Mouse (Mus musculus): Measurements from ENCODE around the gene Rap1b. TPM values are rescaled to one million over a fixed set of nuclear protein-coding genes. Genes with fewer than 3 reads are reported as not detected.

The Rap1b gene
- polyA plus RNA-seq, 1 experiment from 2014 or later: 172 TPM

GRCm38 (mm10) chr10:117835453-117835852 lies 10.4 kb downstream of the Rap1b start:
- ATAC-seq (ENCODE audit: low read depth): no peak
- no peaks in the 10 kb centered on the region for H3K9me3 ChIP-seq (ENCODE audit: control insufficient read depth, low read length)
- H3K27me3 ChIP-seq (ENCODE audit: control insufficient read depth, insufficient read depth, low read length): no peaks in the 10 kb centered on the region
- H3K4me2 ChIP-seq (ENCODE audit: low read depth, low read length): no peak overlapping the region
- no peak overlapping the region for H3K9ac ChIP-seq (replicated peaks; ENCODE audit: low read depth, low read length)
- no peaks in the 10 kb centered on the region for H3K36me3 ChIP-seq (ENCODE audit: control insufficient read depth, insufficient read depth, low read length)
- 0 out of 2 replicates have a peak, but pooled peaks cover 3% of the 10 kb centered on the region for H3K4me1 ChIP-seq (ENCODE audit: control insufficient read depth, insufficient read depth, low read length)
- H3K4me3 ChIP-seq (ENCODE audit: low read depth, low read length): no peak overlapping the region
- H3K27ac ChIP-seq (ENCODE audit: low read depth, low read length): no peak overlapping the region
- 41% methylated on average over 5 of the region's 5 CpGs for WGBS

- ATAC-seq (ENCODE audit: low read depth): no peak
- Histone ChIP-seq H3K27ac (ENCODE audit: low read depth, low read length) (no peak overlapping the region), H3K27me3 (ENCODE audit: control insufficient read depth, insufficient read depth, low read length) (no peaks in the 10 kb centered on the region), H3K4me3 (ENCODE audit: low read depth, low read length) (no peak overlapping the region), H3K9ac (replicated peaks; ENCODE audit: low read depth, low read length) (no peak overlapping the region), H3K4me2 (ENCODE audit: low read depth, low read length) (no peak overlapping the region), H3K4me1 (ENCODE audit: control insufficient read depth, insufficient read depth, low read length) (0 out of 2 replicates have a peak, but pooled peaks cover 3% of the 10 kb centered on the region), H3K9me3 (ENCODE audit: control insufficient read depth, low read length) (no peaks in the 10 kb centered on the region), H3K36me3 (ENCODE audit: control insufficient read depth, insufficient read depth, low read length) (no peaks in the 10 kb centered on the region)
- 89% methylated on average over 3 of the region's 3 CpGs for WGBS
Measured at GRCm38 (mm10) chr10:117830797-117831196, 15.0 kb downstream of the Rap1b start.

DNA sequence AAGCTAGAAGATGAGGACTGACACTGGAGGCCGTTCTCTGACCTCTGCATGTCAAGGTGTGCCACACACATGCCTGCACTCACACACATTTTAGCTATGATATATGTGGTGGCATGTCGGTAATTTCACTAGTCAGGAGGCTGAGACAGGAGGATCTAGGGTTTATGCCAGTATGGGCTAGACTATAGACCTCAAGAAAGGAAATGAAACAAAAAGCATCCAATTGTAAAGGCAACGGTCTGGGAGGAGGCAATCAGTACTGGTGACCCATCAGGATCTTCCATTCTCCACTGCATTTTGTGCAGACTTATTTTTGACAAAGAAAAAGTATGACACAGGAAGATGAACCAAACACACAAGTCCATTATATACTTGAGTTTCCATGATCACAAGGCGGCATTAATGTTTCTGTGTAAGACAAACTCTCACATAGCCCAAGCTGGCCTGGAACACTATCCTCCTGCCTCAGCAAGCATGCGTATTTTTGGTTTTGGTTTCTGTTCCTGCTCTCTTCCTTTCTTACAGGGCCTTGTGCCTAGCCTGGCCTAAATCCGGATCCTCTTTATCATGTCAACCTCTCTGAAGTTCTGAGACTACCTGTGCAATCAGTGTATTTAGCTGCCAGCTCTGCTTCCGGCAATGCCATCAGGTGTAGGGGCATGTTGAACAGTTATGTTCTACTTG lies 16.2 kb downstream of the Rap1b start:
- H3K27ac ChIP-seq (ENCODE audit: low read depth, low read length): no peak overlapping the region
- H3K4me1 ChIP-seq (ENCODE audit: control insufficient read depth, insufficient read depth, low read length): no peaks in the 10 kb centered on the region
- H3K9ac ChIP-seq (replicated peaks; ENCODE audit: low read depth, low read length): no peak overlapping the region
- no peaks in the 10 kb centered on the region for H3K36me3 ChIP-seq (ENCODE audit: control insufficient read depth, insufficient read depth, low read length)
- no peak overlapping the region for H3K4me2 ChIP-seq (ENCODE audit: low read depth, low read length)
- 95% methylated on average over 7 of the region's 7 CpGs for WGBS
- ATAC-seq (ENCODE audit: low read depth): no peak
- H3K27me3 ChIP-seq (ENCODE audit: control insufficient read depth, insufficient read depth, low read length): no peaks in the 10 kb centered on the region
- H3K4me3 ChIP-seq (ENCODE audit: low read depth, low read length): no peak overlapping the region
- no peaks in the 10 kb centered on the region for H3K9me3 ChIP-seq (ENCODE audit: control insufficient read depth, low read length)

- Histone ChIP-seq H3K4me2 (ENCODE audit: low read depth, low read length) (no peak overlapping the region), H3K4me1 (ENCODE audit: control insufficient read depth, insufficient read depth, low read length) (no peaks in the 10 kb centered on the region), H3K36me3 (ENCODE audit: control insufficient read depth, insufficient read depth, low read length) (no peaks in the 10 kb centered on the region), H3K27ac (ENCODE audit: low read depth, low read length) (no peak overlapping the region), H3K9me3 (ENCODE audit: control insufficient read depth, low read length) (no peaks in the 10 kb centered on the region), H3K9ac (replicated peaks; ENCODE audit: low read depth, low read length) (no peak overlapping the region), H3K4me3 (ENCODE audit: low read depth, low read length) (no peak overlapping the region), H3K27me3 (ENCODE audit: control insufficient read depth, insufficient read depth, low read length) (no peaks in the 10 kb centered on the region)
- no peak for ATAC-seq (ENCODE audit: low read depth)
- WGBS: 89% methylated on average over 4 of the region's 4 CpGs
Measured at GRCm38 (mm10) chr10:117829022-117829421, 16.8 kb downstream of the Rap1b start.

DNA sequence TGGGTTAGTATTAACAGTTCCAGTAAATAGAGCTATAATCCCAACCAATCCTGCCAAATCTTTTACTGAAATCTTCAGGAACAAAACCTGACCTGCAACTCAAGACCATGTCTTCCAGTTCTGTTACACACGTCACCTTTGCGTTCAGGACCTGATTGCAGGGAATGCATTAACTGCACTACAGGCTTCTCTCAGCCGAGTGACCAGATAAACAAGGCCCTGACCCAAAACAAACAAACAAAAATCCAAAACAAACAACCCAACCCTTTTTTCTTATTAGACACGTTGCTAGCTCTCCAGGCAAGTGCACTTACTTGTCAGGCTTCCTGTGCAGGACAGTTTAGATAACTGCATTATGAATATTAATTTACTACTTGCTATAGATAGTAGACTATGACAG lies 17.3 kb downstream of the Rap1b start:
- Histone ChIP-seq H3K4me1 (ENCODE audit: control insufficient read depth, insufficient read depth, low read length) (no peaks in the 10 kb centered on the region), H3K27ac (ENCODE audit: low read depth, low read length) (no peak overlapping the region), H3K4me2 (ENCODE audit: low read depth, low read length) (no peak overlapping the region), H3K27me3 (ENCODE audit: control insufficient read depth, insufficient read depth, low read length) (no peaks in the 10 kb centered on the region), H3K9ac (replicated peaks; ENCODE audit: low read depth, low read length) (no peak overlapping the region), H3K36me3 (ENCODE audit: control insufficient read depth, insufficient read depth, low read length) (peaks cover 2% of the 10 kb centered on the region; the same call in 1 of the 2 replicates), H3K9me3 (ENCODE audit: control insufficient read depth, low read length) (no peaks in the 10 kb centered on the region), H3K4me3 (ENCODE audit: low read depth, low read length) (no peak overlapping the region)
- ATAC-seq (ENCODE audit: low read depth): no peak
- 76% methylated on average over 4 of the region's 4 CpGs for WGBS

DNA sequence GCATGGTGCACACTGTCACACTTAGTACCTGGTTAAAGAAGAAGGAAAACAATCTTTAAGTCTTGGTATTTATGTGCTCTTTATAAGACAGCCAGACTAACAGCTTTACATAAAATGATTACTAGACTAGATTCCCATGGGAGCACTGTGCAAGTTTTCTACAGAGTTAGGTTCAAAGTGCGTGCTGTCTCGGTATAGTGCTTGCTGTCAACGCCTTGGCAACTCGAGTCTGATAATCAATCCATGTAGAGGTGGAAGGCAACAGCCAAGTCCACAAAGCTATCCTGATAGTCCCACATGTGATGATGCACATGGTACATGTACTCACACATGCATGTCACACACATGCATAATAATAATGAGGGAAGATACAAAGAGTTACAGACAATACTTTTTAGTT lies 21.2 kb downstream of the Rap1b start:
- H3K4me1 ChIP-seq (ENCODE audit: control insufficient read depth, insufficient read depth, low read length): no peaks in the 10 kb centered on the region
- WGBS: 77% methylated on average over 4 of the region's 4 CpGs
- no peak overlapping the region for H3K4me3 ChIP-seq (ENCODE audit: low read depth, low read length)
- ATAC-seq (ENCODE audit: low read depth): no peak
- H3K27me3 ChIP-seq (ENCODE audit: control insufficient read depth, insufficient read depth, low read length): no peaks in the 10 kb centered on the region
- H3K36me3 ChIP-seq (ENCODE audit: control insufficient read depth, insufficient read depth, low read length): peaks cover 21% of the 10 kb centered on the region; the same call in 1 of the 2 replicates
- no peak overlapping the region for H3K9ac ChIP-seq (replicated peaks; ENCODE audit: low read depth, low read length)
- no peaks in the 10 kb centered on the region for H3K9me3 ChIP-seq (ENCODE audit: control insufficient read depth, low read length)
- no peak overlapping the region for H3K4me2 ChIP-seq (ENCODE audit: low read depth, low read length)
- H3K27ac ChIP-seq (ENCODE audit: low read depth, low read length): no peak overlapping the region

GRCm38 (mm10) chr10:117824139-117824538 lies 21.7 kb downstream of the Rap1b start:
- no peak for ATAC-seq (ENCODE audit: low read depth)
- H3K4me3 ChIP-seq (ENCODE audit: low read depth, low read length): no peak overlapping the region
- no peaks in the 10 kb centered on the region for H3K9me3 ChIP-seq (ENCODE audit: control insufficient read depth, low read length)
- no peaks in the 10 kb centered on the region for H3K4me1 ChIP-seq (ENCODE audit: control insufficient read depth, insufficient read depth, low read length)
- H3K4me2 ChIP-seq (ENCODE audit: low read depth, low read length): no peak overlapping the region
- WGBS: 72% methylated on average over 4 of the region's 4 CpGs
- peaks cover 22% of the 10 kb centered on the region; the same call in 1 of the 2 replicates for H3K36me3 ChIP-seq (ENCODE audit: control insufficient read depth, insufficient read depth, low read length)
- H3K27me3 ChIP-seq (ENCODE audit: control insufficient read depth, insufficient read depth, low read length): no peaks in the 10 kb centered on the region
- no peak overlapping the region for H3K27ac ChIP-seq (ENCODE audit: low read depth, low read length)
- no peak overlapping the region for H3K9ac ChIP-seq (replicated peaks; ENCODE audit: low read depth, low read length)

DNA sequence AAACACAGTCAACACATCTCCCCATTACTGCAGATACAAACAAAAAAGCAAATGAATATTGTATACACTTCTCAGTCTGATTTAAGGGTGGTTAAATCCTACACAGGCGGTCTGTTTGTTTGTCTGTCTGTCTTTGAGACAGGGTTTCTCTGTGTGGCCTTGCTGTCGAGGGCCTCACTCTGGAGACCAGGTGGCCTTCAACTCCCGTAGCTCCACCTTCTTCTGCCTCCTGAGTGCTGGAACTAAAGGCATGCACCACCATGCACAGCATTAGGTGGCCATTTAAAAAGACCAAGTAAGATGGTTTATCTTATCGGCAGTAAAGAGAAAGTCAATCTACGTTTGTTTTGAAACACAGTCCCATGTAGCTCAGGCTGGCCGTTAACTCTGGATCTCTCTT lies 22.5 kb downstream of the Rap1b start:
- H3K4me3 ChIP-seq (ENCODE audit: low read depth, low read length): no peak overlapping the region
- 92% methylated on average over 6 of the region's 6 CpGs for WGBS
- H3K27ac ChIP-seq (ENCODE audit: low read depth, low read length): no peak overlapping the region
- H3K4me1 ChIP-seq (ENCODE audit: control insufficient read depth, insufficient read depth, low read length): no peaks in the 10 kb centered on the region
- no peak overlapping the region for H3K9ac ChIP-seq (replicated peaks; ENCODE audit: low read depth, low read length)
- H3K27me3 ChIP-seq (ENCODE audit: control insufficient read depth, insufficient read depth, low read length): no peaks in the 10 kb centered on the region
- peaks cover 29% of the 10 kb centered on the region; the same call in 1 of the 2 replicates for H3K36me3 ChIP-seq (ENCODE audit: control insufficient read depth, insufficient read depth, low read length)
- H3K9me3 ChIP-seq (ENCODE audit: control insufficient read depth, low read length): no peaks in the 10 kb centered on the region
- ATAC-seq (ENCODE audit: low read depth): no peak
- no peak overlapping the region for H3K4me2 ChIP-seq (ENCODE audit: low read depth, low read length)

DNA sequence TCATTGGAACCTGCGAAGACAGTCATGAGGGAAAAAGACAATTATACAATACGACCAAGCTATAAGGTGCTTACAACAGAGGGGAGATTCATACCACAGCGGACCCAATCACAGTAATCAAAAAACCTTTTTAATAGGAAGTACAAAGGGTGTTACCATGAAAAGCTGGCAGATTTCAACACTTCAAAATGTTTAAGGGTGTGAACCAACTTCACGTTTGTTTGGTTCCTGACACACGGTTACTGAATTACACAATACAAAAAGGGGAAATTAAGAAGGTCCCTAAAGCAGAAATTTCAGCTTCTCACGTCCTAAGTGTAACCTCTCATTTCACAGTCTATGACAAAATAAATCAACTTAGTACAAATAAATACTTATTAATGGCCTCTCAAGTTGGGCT lies 27.2 kb downstream of the Rap1b start:
- WGBS: 86% methylated on average over 6 of the region's 6 CpGs
- no peak overlapping the region for H3K9ac ChIP-seq (replicated peaks; ENCODE audit: low read depth, low read length)
- no peak overlapping the region for H3K4me2 ChIP-seq (ENCODE audit: low read depth, low read length)
- H3K27ac ChIP-seq (ENCODE audit: low read depth, low read length): no peak overlapping the region
- peaks cover 43% of the 10 kb centered on the region for H3K36me3 ChIP-seq (ENCODE audit: control insufficient read depth, insufficient read depth, low read length)
- H3K4me3 ChIP-seq (ENCODE audit: low read depth, low read length): no peak overlapping the region
- H3K27me3 ChIP-seq (ENCODE audit: control insufficient read depth, insufficient read depth, low read length): no peaks in the 10 kb centered on the region
- H3K9me3 ChIP-seq (ENCODE audit: control insufficient read depth, low read length): no peaks in the 10 kb centered on the region
- no peaks in the 10 kb centered on the region for H3K4me1 ChIP-seq (ENCODE audit: control insufficient read depth, insufficient read depth, low read length)
- no peak for ATAC-seq (ENCODE audit: low read depth)

All from neural tube, embryonic 14.5 days (tissue).